Comparison of ENCODE assay signal across 20 mouse cellular contexts in the genomic region with DNA sequence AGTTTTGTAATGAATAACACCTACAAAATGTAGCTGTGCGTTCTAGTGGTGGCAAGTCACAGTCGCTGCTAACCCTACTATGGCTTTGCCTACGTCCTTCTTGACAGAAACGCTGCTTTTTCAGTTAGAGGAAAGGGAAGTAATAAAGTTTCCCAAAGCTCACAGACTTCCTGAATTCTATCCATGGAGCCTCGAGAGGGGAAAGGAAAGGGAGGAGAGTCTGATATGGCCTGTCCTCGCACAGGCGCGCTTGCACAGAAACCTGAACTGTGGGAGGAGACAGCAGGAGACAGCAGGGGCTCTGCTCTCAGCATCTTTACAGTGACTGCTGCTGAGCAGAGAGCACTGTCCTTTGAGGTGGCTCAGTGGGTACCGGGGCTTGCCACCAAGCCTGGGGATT. TPM values are rescaled to one million over a fixed set of nuclear protein-coding genes. Genes with fewer than 3 reads are reported as not detected.
DNase-seq lines count a peak whose midpoint lies in the region; ATAC-seq lines count a peak whose summit lies in the region.
"Had no signal": no experiment of that assay in that cellular context is flagged by ENCODE, and none has a peak within 500 bp of the region (broad histone marks: within the 10 kb centered on the region; RNA-seq: fewer than 3 reads in every experiment).

No protein-coding gene starts in this region.

- no peaks in the 10 kb centered on the region for H3K36me3 ChIP-seq in lung, embryonic 16.5 days (ENCODE audit: control insufficient read depth, insufficient read depth, low read length)
- H3K36me3 ChIP-seq: hindbrain, embryonic 15.5 days; liver, embryonic 12.5 days; lung, embryonic 15.5 days had no signal

- peaks cover 3% of the 10 kb centered on the region; the same call in 1 of the 2 replicates for H3K27me3 ChIP-seq in lung, embryonic 16.5 days (ENCODE audit: control insufficient read depth, insufficient read depth, low read depth, low read length)

- no peak overlapping the region for H3K4me2 ChIP-seq in lung, embryonic 16.5 days (ENCODE audit: low read depth, low read length)
- H3K4me2 ChIP-seq: hindbrain, embryonic 15.5 days; liver, embryonic 12.5 days; lung, embryonic 15.5 days had no signal

- H3K9me3 ChIP-seq in lung, embryonic 16.5 days (ENCODE audit: control insufficient read depth, low read length) = no peaks in the 10 kb centered on the region
- H3K9me3 ChIP-seq: hindbrain, embryonic 15.5 days; liver, embryonic 12.5 days; lung, embryonic 15.5 days had no signal

- H3K4me1 ChIP-seq in lung, embryonic 16.5 days (replicated peaks; ENCODE audit: control insufficient read depth, insufficient read depth, low read length) = peaks cover 9% of the 10 kb centered on the region; the same call in 1 of the 2 replicates

- DNase-seq in heart, adult 8-10 months (ENCODE audit: low spot score) = peak; percentile 32
- DNase-seq in heart, adult 9 months (ENCODE audit: low spot score in 2 of 2) = no peak
- DNase-seq in lung, adult 18-20 months = no peak
- peak; percentile 49 for DNase-seq in kidney, postnatal 10 days
- DNase-seq in thymus, adult 18-20 months = no peak
- no peak for DNase-seq in layer of hippocampus, adult 11-12 months (ENCODE audit: low spot score)
- DNase-seq: B cell, adult 2 months; cerebellum, postnatal 10 days; gastrocnemius, postnatal 36 days; right cerebral cortex, adult 18-20 months; spleen, adult 18-20 months; thymus, adult 2 months had no signal

- 0 out of 2 replicates have a peak, but pooled peaks have one; percentile 40 for ATAC-seq in lung, embryonic 16.5 days (ENCODE audit: low read depth)
- 0 out of 2 replicates have a peak, but pooled peaks have one; percentile 12 for ATAC-seq in megakaryocyte-erythroid progenitor cell, adult 5-6 weeks (replicated peaks; ENCODE audit: low FRiP score, low TSS enrichment, poor library complexity, severe bottlenecking)
- ATAC-seq: activated CD4-positive, CD25-positive, alpha-beta regulatory T cell, adult 4 months; intestine, embryonic 16.5 days; liver, embryonic 12.5 days had no signal

- no peak overlapping the region for H3K9ac ChIP-seq in lung, embryonic 16.5 days (ENCODE audit: low read length)
- H3K9ac ChIP-seq: hindbrain, embryonic 15.5 days; liver, embryonic 12.5 days; lung, embryonic 15.5 days had no signal

- no peak overlapping the region for H3K4me3 ChIP-seq in lung, embryonic 16.5 days (ENCODE audit: low read length)
- H3K4me3 ChIP-seq: hindbrain, embryonic 15.5 days; left cerebral cortex, adult 2 months; liver, embryonic 12.5 days; lung, embryonic 15.5 days had no signal

- 63% methylated on average over 9 of the region's 9 CpGs for WGBS in lung, embryonic 16.5 days

- H3K27ac ChIP-seq in lung, embryonic 16.5 days (ENCODE audit: low read length) = 0 out of 2 replicates have a peak overlapping the region, but pooled peaks have one; percentile 7
- H3K27ac ChIP-seq: hindbrain, embryonic 15.5 days; left cerebral cortex, adult 2 months; liver, embryonic 12.5 days; lung, embryonic 15.5 days had no signal

RNA-seq across cellular contexts. Expression of a gene that starts 1.8 kb away (rescaled TPM):
- 1 to 10 TPM; 3.3 to 5.4 (median 4.3) TPM for total RNA-seq in heart, adult 8-10 months (2022)
- polyA plus RNA-seq in lung, embryonic 16.5 days (2015; fragmentation: Nextera tagmentation; extraction: Ambion mirVana) = 8.4 and 9.8 TPM in 2 replicates
- 0.20 TPM in 1 of 2 replicates, not detected in the other for total RNA-seq in megakaryocyte-erythroid progenitor cell, adult 5-6 weeks (2014; fragmentation: Nextera tagmentation)
- total RNA-seq in megakaryocyte-erythroid progenitor cell, adult 5-6 weeks (2017) = 0.28 and 1.5 TPM in 2 replicates

RNA-seq across cellular contexts. Expression of a gene that starts 8.9 kb away (rescaled TPM):
- total RNA-seq in heart, adult 8-10 months (2022) = 10 to 100 TPM; 10.3 to 12.6 (median 11.5) TPM
- 13.9 and 16.1 TPM in 2 replicates for polyA plus RNA-seq in lung, embryonic 16.5 days (2015; fragmentation: Nextera tagmentation; extraction: Ambion mirVana)
- total RNA-seq in megakaryocyte-erythroid progenitor cell, adult 5-6 weeks (2014; fragmentation: Nextera tagmentation) = 15.4 and 20.0 TPM in 2 replicates
- total RNA-seq in megakaryocyte-erythroid progenitor cell, adult 5-6 weeks (2017) = 9.0 and 10.6 TPM in 2 replicates

Comparison
In these comparisons a context has a peak if more than half of its experiments do, and no peak if none do; other contexts are left out.
1. DNase-seq: peak in heart, adult 8-10 months (single experiment) and kidney, postnatal 10 days (single experiment); none in heart, adult 9 months (0 of 2), lung, adult 18-20 months (0 of 2), thymus, adult 18-20 months (0 of 2) and layer of hippocampus, adult 11-12 months (single experiment).